Mouse (Mus musculus) right cerebral cortex, adult 2 months (tissue): Measurements from ENCODE around the gene Glod4.

Experiments
- DNase-seq, 2 experiments: peaks; one replicate each; pipeline ENCODE4 v3.0.0; 2021 to 2022; ENCODE audit warnings: low spot score in 2 of 2

The Glod4 gene

DNA sequence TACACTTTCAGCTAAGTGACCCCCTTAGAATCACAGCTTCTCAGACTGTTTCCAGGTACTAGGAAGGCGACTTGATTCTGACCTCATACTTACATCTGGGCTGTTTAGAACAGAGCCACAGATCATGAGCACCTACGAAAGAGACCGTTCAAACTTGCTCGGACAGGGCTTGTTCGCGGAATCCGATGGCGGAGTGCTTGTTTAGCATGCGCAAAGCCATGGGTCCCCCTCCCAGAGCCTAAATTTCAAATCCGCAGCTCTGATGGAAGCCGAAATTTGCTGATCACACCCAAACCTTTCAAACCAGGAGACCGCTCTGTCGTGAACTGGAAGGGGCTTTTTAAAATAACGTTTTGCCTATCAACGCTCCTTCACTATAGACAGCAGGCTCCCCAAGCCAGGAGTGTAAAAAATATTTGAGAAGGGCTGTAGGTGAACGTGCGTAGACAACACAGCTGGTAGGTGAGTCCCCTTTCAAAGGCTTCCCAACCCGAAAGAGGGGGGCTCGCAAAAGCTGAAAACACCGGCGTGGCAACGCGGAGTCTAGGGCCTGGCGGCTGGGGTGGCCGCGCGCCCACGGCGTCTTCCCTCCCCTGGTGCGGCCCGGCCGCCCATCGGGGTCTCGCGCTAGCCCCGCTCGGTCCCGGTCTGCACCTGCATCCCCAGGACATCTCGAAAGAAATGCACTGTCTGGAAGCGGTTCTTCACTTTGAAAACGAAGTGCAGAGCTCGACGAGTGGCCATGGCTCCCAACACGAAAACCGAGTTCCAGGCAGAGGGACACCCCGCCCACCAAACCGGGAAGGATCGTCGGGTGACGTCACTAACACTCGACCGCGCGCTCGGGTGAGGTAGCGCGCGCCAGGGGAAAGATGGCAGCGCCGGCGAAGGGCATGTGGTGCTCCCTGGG, at the start of gene Glod4, which contains the start of gene Mrm3:
Gene Glod4, minus strand, starts transcription at position 825 of the 910 bp plus-strand sequence.
Gene Mrm3, plus strand, starts transcription at position 815 of the 910 bp plus-strand sequence.
- DNase-seq, result peak; percentile 94 to 96

DNA sequence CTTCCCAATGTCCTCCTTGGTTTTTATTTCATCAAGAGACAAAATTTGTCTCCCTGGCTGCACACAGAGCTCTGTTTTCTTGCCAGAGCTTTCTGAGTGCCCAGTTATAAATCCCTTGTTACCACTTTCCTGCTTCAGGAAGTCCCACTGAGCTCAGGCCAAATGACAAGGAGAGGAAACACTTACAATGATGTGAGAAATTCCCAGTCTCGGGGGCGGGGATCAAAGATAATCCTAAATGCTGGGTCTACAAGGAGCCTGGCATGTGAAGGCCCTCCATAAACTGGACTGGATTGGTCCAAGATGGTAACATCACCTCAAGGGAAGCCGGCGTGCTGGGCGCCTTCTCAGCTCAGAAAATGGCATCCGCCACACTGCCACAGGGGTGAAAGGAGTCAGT, 49.3 kb upstream of the Glod4 start:
- DNase-seq, result no peak

DNA sequence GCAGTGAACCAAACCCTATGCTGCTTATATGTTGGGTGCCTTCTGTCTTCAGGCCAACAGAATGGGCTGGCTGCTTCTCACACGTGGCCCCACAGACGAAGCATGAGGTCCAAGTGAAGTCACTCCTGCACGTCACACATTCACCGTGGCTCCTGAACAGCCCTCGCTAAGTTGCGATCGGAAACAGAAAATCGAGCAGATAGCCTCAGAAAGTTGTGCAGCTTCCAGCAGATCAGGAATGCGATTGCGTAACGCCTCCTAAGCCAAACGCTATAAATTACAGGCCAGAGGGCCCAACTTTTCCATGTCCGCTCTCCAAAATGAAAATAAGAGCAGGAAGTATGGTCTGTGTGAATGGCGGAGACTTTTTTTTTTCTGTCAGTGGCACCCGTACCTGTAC, 48.9 kb upstream of the Glod4 start:
- no peak for DNase-seq

DNA sequence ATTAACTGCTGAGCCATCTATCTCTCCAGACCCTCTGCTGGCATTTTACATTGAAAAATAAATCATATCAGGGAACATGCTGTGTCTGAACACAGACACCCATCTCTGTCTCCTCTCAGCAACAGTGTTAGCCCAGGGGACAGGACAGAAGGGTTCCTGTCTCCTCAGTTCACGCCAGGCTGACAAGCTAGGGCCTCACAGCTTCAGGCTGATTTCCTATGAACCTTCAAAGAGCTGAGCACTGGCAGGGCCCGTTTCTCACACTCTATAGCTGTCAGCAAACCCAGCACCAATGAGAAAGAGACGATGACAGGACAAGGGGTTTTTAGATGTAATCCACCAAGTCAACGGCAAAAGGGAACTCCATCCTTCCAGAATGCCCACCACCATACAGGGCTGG, 48.4 kb upstream of the Glod4 start:
- DNase-seq, result no peak

DNA sequence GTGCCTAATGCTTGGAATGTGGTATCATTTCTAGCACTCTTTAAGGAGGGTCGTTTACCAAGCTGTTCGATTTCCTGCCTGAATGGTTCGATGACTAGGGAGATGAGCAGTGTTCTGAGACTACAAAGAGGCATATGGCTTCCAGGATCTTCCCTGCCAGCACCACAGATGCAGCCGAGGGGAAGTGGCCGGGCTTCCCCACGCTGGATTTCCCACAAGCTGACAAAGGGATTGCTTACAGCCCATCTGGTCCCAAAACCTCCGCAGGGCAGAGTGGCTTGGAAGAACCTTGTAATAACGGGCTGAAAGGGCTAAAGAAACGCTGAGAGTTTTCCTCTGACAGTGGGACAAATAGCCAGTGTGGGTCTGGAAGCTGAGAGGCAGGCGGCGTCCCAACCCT, 46.8 kb upstream of the Glod4 start:
- peak; percentile 34 to 35 for DNase-seq

DNA sequence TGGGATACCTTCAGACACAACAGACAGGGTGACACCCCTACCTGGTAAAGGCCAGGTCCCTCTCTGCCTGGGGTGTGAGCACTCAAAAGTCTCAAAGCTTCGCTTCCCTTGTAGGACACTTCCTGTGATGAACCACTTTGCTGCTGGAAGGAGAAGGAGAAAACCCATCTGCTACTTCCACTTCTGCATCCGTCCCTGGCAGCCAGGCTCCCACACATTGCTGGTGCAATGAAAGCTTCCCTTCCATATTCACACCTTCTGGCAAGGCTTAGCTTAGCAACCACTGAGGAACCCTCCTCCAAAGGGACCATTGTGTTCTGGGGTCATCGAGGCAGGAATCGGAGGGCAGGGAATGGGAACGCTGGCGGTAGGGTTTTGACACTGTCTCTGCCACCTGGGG, 45.1 kb upstream of the Glod4 start:
- peak; percentile 36 to 56 for DNase-seq

DNA sequence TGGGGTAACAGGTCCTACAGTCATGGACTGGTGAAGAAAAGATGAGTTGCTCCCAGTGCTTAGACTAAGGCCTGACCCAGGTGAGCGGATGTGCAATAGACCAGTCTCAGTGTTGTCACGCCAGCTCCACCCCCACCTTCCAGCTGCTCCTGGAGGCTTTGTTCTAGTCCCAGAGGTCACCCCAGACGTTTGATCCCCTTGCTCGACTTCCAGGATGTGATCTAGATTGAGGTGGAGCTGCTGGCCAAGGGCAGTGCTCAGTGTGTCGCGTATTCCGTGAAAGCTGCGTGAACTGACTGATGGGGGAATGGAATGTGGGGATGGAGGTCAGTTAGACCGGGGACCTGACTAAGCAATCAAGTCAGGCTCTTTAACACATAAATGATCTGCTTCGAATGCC, 43.8 kb upstream of the Glod4 start:
- DNase-seq, result no peak

DNA sequence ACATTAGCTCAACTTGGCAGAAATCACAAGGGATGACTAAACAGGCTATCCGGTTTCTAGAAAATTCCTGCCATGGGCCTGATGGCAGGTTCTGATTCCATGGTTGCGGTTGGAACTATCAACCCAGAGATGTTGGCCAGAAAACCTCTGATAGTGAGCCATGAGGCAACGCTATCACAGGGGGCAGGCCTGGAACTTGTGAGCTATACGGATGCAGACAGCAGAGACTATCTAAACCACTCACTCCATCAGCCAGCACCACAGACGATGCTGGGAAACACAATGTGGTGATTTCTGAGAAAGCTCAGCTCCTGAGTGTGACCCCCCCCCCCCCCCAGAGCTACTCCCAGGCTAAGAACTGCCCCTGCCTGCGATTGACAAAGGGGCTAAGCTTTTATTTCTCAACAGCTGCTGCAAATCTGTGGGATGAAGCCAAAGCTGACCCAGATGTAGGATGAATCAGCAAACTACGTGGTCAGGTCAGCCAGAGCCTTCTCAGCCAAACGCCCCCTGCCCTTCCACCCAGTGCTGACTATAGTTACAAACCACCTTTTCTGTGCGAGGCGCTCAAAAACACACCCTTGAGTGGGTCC, 43.1 kb upstream of the Glod4 start:
- no peak for DNase-seq

DNA sequence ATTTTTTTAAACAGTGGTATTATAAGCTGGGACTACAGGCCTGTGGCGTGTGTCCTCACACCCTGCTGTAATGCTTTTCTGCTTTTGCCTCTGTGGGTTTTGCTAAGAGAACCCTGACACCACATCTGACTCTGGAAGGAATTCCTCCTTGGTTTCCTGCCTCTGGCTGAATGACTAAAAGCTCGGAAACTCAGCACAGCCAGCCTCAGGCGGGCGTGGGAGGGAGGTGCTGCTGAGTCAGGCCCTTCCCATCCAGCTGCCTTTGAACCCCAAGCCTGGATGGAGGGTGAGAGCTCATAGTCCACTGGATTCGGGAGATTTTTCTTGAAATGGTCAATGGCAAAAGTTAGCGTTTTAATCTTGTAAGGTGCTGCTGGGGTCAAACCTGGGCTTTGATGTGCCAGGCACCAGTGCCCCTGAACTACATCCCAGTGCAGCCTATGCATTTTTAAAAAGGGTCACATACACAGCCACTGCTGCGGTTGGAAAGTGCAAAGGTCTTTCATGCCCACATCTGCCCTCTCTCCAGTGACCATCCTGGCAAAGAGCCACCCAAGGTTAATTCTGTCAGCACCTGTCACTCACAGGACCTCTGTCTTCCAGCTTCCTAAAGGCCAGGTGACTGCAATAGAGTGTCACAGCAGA, 42.0 kb upstream of the Glod4 start:
- DNase-seq, result no peak

DNA sequence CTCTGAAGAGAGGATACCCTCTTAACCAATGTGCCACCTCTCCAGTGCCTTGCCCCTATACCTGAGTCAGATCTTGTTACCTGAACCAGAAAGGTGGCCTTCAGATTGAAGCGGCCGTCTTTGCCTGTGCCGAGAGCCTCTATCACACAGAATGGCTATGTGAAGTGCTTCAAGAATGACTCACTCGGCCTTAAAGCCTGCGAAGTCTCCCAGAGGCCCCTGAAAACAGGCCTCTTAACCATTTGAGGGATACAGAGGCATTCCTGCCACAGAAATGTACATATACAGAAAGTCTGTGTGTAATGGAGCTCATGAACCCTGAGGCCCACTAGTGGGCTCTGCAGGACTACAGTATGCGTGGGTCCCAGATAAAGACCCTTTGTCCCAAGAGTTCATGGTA, 40.3 kb upstream of the Glod4 start:
- no peak for DNase-seq

DNA sequence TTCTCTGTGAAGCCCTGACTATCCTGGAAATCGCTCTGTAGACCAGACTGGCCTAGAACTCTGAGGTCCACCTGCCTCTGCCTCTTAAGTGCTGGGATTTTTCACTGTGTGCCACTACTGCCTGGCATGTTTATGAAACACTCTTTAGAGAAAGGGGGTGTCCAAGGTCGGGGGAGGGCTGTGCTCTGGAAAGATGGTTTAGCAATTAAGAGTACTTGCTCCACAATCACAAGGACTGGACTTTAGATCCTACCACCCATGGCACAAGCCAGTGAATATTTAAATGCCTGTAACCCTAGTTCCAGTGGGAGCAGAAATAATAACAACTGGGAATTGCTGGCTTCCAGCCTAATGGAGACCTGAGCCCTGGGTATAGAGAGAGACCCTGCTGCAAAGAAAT, 36.4 kb upstream of the Glod4 start:
- no peak for DNase-seq

DNA sequence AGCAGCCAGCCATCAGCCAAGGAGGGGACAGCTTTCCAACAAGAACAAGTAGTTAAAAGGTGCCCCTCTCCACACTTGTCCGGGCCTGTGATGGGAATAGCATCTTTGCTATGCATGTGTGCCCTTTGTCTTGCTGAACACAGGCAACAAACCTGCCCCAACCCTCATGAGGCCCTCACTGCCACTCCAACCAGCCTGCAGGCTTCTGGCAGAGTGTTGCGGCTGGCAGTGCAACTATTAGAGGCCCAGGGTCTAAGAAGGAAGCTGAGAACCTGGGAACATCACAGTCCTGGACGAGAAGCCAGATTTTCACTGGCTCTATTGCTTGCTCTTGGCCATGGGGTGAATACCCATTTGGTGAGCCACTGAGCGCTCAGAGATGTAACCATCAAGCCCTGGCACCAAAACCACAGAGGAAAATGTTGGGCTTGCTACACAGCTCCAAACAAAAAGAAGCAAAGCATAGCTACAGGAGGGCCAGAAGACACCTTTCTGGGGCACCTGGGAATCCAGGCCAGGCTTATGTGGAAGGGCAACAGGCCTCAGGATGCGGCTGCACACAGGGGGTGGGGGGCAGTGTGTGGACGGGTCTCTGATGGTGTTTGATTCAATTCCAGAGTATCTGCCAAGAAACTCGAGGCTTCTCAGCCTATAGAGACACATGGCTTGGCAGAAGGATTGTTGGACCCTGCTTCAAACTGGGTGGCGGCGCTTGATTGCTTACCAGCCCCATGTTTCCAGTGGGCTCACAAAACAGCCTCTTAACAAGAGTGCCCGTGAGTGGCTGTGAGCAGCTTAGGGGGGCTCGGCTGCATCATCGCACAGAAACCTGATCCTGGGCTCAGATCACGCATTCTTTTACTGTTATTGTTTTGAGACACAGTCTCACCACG, 35.7 kb upstream of the Glod4 start:
- DNase-seq, result no peak

DNA sequence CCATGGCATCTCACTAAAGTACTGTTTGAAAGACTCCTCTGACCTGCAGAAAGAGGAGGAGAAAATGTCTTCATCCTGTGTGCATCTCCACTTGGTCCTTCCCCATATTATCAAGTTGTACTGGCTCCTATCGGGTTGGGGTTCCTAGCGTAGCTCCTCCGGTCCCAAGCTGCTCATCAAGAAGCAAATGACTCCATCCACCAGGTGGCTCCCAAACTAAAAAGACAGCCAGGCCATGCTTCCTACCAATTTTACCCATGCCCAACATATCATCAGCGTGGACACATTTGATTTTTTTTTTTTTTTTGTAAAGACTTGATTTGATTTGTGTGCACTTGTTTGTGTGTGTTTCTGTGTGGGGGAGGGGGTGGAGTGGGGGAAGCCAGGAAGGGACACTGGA, 28.9 kb upstream of the Glod4 start:
- peak; percentile 38 to 47 for DNase-seq

DNA sequence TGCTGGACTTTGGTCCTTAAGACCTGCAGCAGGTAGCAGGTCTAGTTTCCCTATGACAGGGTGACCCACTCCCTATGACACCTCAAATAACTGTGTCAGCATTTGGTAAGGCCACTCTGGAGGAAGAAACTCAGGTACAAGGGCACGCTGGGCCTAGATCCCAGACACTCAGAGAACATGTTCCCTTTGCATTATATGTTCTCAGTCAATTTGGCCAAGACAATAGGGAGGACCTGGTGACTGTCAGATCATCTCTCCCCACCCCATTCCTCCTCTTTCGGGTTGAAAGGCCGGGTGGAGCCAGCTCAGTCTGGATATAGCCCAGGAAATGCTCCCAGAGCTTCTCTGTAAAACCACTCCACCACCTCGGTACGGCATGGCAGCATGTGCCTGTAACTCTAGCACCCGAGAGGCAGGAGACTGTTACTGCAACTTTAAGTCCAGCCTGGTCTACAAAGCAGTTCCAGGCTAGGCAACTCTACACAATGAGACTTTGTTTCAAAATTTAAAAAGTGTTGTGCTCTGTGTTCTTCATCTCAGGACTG, 25.1 kb upstream of the Glod4 start:
- DNase-seq, result no peak

DNA sequence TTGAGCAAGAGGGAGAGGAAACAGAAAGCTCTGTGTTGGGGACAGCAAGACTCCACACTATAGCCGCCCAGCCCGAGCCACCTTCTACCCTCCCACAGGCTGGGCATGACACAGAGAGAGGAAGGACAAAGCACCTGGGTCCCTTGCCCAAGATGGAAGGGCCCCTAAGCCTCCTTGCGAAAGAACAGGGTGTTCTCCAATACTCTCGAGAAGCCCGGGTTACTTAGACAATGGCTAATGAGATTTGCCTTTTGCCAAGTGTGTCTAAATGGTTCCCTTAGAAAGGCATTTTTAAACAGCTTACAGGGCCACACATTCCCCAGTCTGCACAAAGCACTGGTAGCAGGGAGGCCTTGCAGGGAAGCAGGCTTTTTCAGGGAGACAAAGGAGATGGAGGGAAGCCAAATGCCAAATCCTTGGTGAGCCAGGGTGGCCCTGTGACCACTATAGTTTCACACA, 24.5 kb upstream of the Glod4 start:
- peak in 1 of 2 experiments; percentile 22 for DNase-seq

DNA sequence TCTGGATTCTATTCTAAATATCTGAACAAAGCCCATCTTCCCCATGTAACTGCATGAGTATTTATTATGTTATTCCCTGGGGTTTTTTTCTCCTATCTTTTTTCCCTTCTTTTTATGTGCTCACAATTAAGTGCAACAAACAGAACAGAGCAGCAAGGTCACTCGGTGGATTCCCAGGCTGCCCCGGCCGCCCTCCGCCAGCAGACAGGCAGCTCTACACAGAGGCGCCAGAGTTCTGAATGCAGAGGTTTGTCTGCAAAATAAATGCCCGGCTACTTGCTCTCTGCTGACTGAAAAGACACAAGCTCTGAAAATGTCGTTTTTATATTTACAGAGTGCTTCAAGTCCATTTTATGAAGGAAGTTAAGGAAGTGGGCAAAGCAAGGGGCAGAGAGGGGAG, 24.0 kb upstream of the Glod4 start:
- no peak for DNase-seq

DNA sequence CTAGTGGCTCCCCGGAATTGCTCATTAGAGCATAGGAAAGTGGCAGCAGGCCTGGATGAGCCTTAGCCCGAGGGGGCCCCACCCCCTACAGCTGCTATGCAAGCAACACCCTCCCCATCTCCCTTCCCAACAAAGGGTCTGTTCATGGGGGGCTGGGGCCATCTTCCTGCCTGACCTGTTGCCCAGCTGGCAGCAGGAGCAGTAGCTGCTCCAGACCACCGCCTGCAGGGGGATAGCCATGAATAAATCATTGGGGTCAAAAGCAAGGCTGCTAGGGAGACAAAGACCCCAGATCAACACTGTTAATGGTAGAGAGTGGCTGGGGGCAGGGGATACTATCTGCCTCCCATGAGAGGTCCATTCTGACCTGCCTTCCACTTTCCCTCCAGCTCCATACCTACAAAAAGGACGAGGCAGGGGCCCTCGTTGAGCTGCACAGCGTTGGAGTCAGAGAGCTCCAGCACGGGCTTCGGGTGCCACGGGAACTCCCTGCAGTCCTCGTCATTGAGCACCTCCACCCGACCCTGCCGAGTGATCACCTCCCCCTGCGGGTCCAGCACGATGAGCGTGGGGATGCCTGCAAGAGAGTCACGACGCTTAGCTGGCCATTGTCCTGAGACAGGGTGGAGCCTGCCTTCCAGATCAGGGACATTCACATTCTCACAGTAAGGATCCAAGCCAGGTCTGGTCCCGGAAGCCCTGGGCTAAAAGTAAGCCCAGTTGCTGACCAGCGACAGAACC, 19.3 kb upstream of the Glod4 start:
- DNase-seq, result no peak

DNA sequence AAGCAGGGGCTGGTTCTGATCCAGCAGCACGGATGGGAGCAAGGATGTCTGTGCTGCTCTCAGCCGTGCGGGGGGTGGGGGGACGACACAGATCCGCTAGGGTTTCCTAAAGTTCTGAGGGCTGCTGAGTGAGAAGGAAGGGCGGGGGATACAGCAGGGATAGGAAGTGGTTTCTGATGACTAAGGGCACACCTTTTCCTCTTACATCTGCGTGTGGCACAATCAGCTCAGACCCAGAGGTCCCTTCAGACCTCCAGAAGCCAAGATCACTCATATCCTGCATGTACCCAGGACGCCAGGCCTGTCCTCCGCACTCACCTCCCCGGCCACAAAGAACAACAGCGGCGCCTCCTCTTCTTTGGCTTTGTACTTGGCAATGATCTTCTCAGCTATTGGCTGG, 17.7 kb upstream of the Glod4 start:
- DNase-seq, result no peak

DNA sequence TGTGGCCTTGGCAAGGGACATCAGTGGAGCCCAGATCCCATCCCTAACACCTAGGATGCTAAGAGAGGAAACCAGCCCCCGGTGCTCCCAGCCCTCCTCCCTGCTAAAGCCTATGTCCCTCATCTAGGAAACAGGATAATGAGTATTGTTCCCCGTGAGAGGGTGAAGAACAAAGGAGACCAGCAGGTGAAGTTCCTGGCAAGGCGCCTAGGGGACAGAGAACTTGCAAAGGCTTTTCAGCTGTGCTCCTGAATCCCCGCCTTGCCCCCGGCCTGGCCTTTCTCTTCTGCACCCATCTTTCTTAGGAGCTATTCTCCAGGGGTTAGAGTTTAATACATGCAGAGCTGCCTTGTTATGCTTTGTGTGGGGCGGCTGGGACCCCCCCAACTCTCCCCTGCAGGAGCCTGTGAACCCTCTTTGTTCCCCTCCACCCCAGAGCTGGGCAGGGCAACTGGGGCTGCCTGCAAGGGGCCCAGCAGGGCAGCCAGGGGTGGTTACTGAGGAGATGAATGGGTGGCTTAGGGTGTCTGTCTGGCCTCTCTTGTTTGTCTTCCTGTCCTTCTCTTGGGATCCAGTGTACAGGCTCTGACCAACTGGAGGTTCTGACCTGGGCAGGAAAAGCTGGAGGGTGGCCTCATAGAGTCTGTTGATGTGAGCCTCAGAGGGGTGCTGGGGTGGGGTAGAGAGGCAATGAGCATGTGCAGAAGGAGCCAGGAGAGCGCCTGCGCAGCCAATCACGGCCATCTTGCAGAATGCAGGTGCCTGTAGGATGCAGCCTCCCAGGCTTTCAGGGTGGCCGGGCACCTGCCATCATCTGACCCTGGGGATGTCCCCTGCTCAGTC, 16.9 kb upstream of the Glod4 start:
- no peak for DNase-seq

DNA sequence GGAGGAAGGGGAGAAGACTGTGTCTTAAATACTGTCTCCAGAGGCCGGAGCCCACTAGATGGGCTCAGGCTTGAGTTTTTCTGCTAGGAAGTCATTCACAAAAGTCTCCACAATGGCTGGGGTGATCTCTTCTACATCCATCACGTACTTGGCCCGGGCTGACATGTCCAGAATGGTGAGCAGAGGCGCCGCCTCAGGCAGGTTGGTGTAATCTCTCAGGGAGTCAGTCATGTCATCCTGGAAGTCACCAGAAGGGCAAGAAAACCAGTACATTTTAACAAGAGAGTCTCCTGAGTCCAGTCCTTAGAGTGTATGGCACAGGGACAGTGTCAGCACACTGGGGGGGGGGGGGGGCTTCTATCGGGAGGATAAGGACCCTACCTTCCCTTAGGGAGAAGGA, 15.0 kb upstream of the Glod4 start:
- DNase-seq, result no peak
